Mouse (Mus musculus) intestine, embryonic 16.5 days (tissue): ENCODE measurements around the gene Erlin1. TPM values are rescaled to one million over a fixed set of nuclear protein-coding genes. Genes with fewer than 3 reads are reported as not detected.

Source experiments
- ATAC-seq: fragments of 200-750 bp; cut with Nextera tagmentation; 2 replicates; pipeline ENCODE4 v1.8.0; 2017; ENCODE audit warnings: moderate TSS enrichment, moderate library complexity
- H3K27ac ChIP-seq: fragments of 300-500 bp; sonication (generic); 2 replicates; pipeline ENCODE4 v1.5.1; 2014; ENCODE audit warnings: mild to moderate bottlenecking, low read length
- H3K27me3 ChIP-seq: fragments of 300-500 bp; sonication (generic); replicated peaks from 2 replicates; pipeline ENCODE4 v1.6.1; 2014; ENCODE audit warnings: low read length, control low read depth, mixed read lengths; ENCODE audit not compliant: control insufficient read depth, insufficient read depth
- H3K36me3 ChIP-seq: fragments of 300-500 bp; sonication (generic); 2 replicates; pipeline ENCODE4 v1.6.1; 2014; ENCODE audit warnings: low read length, control low read depth; ENCODE audit not compliant: control insufficient read depth, insufficient read depth
- H3K4me1 ChIP-seq: fragments of 300-500 bp; sonication (generic); 2 replicates; pipeline ENCODE4 v1.6.1; 2014; ENCODE audit warnings: low read length, control low read depth, mixed read lengths; ENCODE audit not compliant: control insufficient read depth, insufficient read depth
- H3K4me2 ChIP-seq: fragments of 300-500 bp; sonication (generic); 2 replicates; pipeline ENCODE4 v1.6.1; 2014; ENCODE audit warnings: low read depth, low read length, control low read depth
- H3K4me3 ChIP-seq: fragments of 300-500 bp; sonication (generic); 2 replicates; pipeline ENCODE4 v1.5.1; 2014; ENCODE audit warnings: mild to moderate bottlenecking, low read length
- H3K9ac ChIP-seq: fragments of 300-500 bp; sonication (generic); 2 replicates; pipeline ENCODE4 v1.6.1; 2014; ENCODE audit warnings: low read depth, low read length
- H3K9me3 ChIP-seq: fragments of 300-500 bp; sonication (generic); 2 replicates; pipeline ENCODE4 v1.6.1; 2016; ENCODE audit warnings: low read length, control low read depth; ENCODE audit not compliant: control insufficient read depth
- WGBS: fragments of 180-500 bp; shearing (Covaris S2); extraction: QIAGEN DNeasy Blood & Tissue Kit; methylation state at CpG from one replicate; pipeline ENCODE4 v1.1.7; 2014; 5-methylcytosine and 5-hydroxymethylcytosine counted together
- polyA plus RNA-seq: library from polyadenylated mRNA; unstranded; fragments of >200 nt; fragmentation: Nextera tagmentation; extraction: Ambion mirVana; gene quantifications from 2 replicates; pipeline ENCODE4 v1.2.1, GENCODE M21; 2015

Erlin1 gene
- polyA plus RNA-seq, 1 experiment from 2014 or later, result 43.9 TPM

GRCm38 (mm10) chr19:44042121-44042520, 27.5 kb downstream of the Erlin1 start:
- H3K4me1 ChIP-seq, result no peaks in the 10 kb centered on the region
- no peaks in the 10 kb centered on the region for H3K9me3 ChIP-seq
- WGBS, result 87% methylated on average over 5 of the region's 5 CpGs
- H3K4me3 ChIP-seq, result no peak overlapping the region
- H3K27me3 ChIP-seq, result no peaks in the 10 kb centered on the region
- H3K27ac ChIP-seq, result no peak overlapping the region
- ATAC-seq, result no peak
- no peak overlapping the region for H3K9ac ChIP-seq
- no peak overlapping the region for H3K4me2 ChIP-seq
- H3K36me3 ChIP-seq, result peaks cover 4% of the 10 kb centered on the region; the same call in 1 of the 2 replicates

GRCm38 (mm10) chr19:44033396-44033795, 36.2 kb downstream of the Erlin1 start:
- no peak overlapping the region for H3K4me3 ChIP-seq
- no peaks in the 10 kb centered on the region for H3K4me1 ChIP-seq
- H3K36me3 ChIP-seq, result no peaks in the 10 kb centered on the region
- H3K9ac ChIP-seq, result no peak overlapping the region
- no peaks in the 10 kb centered on the region for H3K27me3 ChIP-seq
- H3K9me3 ChIP-seq, result no peaks in the 10 kb centered on the region
- H3K27ac ChIP-seq, result no peak overlapping the region
- no peak overlapping the region for H3K4me2 ChIP-seq
- WGBS, result 93% methylated on average over 5 of the region's 5 CpGs
- no peak for ATAC-seq

DNA sequence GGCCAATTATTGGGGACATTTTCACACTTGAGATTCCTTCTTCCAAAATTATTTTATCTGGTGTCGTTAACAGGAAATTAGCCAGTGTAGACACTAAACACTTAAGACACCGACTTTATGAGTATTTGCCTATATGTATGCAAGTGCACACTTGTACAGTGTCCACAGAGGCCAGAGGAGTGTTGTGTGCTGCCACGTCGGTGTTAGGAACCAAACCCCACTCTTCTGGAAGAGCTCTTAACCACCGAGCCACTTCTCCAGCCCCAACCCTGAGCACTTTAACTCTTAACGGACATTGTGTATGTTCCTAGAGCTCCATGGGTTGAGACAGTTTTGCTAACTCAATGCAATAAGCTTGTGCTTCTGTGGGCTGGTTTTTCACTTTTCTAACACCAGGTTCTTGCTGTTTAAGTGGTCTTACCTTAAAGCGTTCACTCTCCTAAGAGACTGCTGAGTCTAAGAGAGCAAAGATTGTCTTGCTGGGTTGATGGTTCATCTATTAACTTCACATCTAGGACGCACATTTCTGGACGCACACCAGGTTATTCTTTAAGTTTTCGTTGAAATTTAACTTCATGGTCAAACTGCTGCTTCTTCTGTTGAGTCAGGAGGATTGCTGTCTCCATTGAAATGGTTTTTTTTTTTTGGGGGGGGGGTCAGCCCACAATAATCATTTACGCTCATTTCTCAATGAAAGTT, 37.4 kb downstream of the Erlin1 start:
- Histone ChIP-seq H3K4me3 (no peak overlapping the region), H3K36me3 (no peaks in the 10 kb centered on the region), H3K4me1 (no peaks in the 10 kb centered on the region), H3K9me3 (no peaks in the 10 kb centered on the region), H3K27me3 (no peaks in the 10 kb centered on the region), H3K27ac (no peak overlapping the region), H3K9ac (no peak overlapping the region), H3K4me2 (no peak overlapping the region)
- no peak for ATAC-seq
- 81% methylated on average over 11 of the region's 11 CpGs for whole genome bisulfite sequencing

DNA sequence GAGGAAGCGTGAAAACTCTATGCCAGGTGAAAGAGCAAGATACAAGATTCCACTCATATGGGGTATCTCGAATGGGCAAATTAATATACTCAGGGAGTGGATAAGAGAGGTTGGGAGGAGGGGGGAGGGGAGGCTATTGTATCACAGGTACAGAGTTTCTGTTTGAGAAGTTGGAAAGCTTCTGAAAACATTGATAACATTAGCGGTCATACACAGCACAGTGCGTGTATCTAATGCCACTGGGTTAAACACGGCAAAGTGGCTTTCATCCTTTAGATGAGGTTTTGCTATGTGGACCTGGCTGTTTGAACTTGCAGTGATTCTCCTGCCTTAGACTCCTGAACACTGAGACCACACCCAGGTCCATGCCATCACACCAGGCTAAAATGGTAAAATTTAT, 39.6 kb downstream of the Erlin1 start:
- no peaks in the 10 kb centered on the region for H3K27me3 ChIP-seq
- H3K9ac ChIP-seq, result no peak overlapping the region
- ATAC-seq, result no peak
- H3K36me3 ChIP-seq, result no peaks in the 10 kb centered on the region
- H3K4me3 ChIP-seq, result no peak overlapping the region
- WGBS, result 78% methylated on average over 5 of the region's 5 CpGs
- H3K4me2 ChIP-seq, result no peak overlapping the region
- no peaks in the 10 kb centered on the region for H3K4me1 ChIP-seq
- H3K27ac ChIP-seq, result no peak overlapping the region
- H3K9me3 ChIP-seq, result no peaks in the 10 kb centered on the region

DNA sequence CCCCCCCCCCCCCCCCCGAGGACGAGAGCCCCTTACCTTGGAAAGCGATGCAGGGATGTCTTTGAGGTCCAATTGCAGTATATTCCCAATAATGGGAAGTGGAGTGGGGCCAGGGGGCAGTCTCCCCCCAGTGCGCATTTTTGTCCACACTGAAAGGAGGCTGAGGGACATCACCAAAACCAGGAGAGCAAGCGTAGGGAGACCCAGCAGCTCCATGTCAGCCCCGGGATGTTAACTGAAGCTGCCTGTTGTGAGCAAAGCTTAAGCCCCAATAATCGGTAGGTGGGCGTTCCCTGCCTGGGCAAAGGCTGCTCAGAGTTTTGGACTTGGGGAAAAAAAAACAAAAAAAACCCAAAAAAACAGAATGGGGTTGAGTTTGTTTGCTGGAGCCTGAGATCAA, 40.6 kb downstream of the Erlin1 start, which contains the start of gene Cyp2c23:
Gene Cyp2c23, minus strand, starts transcription at position 237 of the 400 bp plus-strand sequence.
- Histone ChIP-seq H3K36me3 (no peaks in the 10 kb centered on the region), H3K4me3 (no peak within 1 kb of the TSS), H3K27me3 (no peaks in the 10 kb centered on the region), H3K9me3 (no peaks in the 10 kb centered on the region), H3K4me1 (no peaks in the 10 kb centered on the region), H3K4me2 (no peak within 1 kb of the TSS), H3K27ac (no peak within 1 kb of the TSS), H3K9ac (no peak within 1 kb of the TSS)
- no peak for ATAC-seq
- 79% methylated on average over 8 of the region's 8 CpGs for WGBS

GRCm38 (mm10) chr19:44026956-44027530, 42.5 kb downstream of the Erlin1 start:
- no peak overlapping the region for H3K4me2 ChIP-seq
- H3K9ac ChIP-seq, result no peak overlapping the region
- WGBS, result 66% methylated on average over 8 of the region's 8 CpGs
- H3K27ac ChIP-seq, result no peak overlapping the region
- ATAC-seq, result no peak
- no peaks in the 10 kb centered on the region for H3K9me3 ChIP-seq
- no peak overlapping the region for H3K4me3 ChIP-seq
- no peaks in the 10 kb centered on the region for H3K4me1 ChIP-seq
- H3K27me3 ChIP-seq, result no peaks in the 10 kb centered on the region
- no peaks in the 10 kb centered on the region for H3K36me3 ChIP-seq

DNA sequence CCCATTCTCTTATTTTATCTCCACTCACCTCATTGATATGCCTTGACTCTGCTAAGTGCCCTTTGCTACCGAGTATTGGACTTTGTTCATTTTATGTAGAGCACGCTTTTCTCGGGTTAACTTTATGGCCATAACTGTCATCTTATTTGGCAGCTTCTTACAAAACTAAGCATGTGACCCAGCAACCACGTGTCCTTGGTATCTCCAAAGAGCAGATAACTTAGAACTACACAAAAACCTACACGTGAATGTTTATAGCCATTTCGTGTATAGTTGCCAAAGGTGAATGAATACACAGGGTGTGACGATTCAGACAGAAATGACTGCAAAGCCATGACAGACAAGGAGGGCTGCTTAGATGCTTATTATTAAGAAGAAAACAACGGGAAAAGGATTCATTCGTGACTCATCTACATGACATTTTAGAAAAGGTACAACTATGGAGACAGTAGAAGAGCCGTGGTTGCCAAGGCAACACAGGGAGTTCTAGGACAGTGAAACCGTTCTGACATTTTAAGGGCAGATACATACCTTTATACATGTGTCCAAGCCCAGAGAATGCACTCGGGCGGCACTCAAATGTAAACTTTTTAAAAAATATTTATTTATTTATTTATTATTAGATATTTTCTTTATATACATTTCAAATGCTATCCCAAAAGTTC, 44.5 kb downstream of the Erlin1 start:
- ATAC-seq, result peak; percentile 86
- no peaks in the 10 kb centered on the region for H3K27me3 ChIP-seq
- H3K9me3 ChIP-seq, result no peaks in the 10 kb centered on the region
- no peaks in the 10 kb centered on the region for H3K4me1 ChIP-seq
- H3K36me3 ChIP-seq, result no peaks in the 10 kb centered on the region
- H3K27ac ChIP-seq, result no peak overlapping the region
- H3K4me2 ChIP-seq, result no peak overlapping the region
- no peak overlapping the region for H3K4me3 ChIP-seq
- WGBS, result 73% methylated on average over 13 of the region's 13 CpGs
- no peak overlapping the region for H3K9ac ChIP-seq

DNA sequence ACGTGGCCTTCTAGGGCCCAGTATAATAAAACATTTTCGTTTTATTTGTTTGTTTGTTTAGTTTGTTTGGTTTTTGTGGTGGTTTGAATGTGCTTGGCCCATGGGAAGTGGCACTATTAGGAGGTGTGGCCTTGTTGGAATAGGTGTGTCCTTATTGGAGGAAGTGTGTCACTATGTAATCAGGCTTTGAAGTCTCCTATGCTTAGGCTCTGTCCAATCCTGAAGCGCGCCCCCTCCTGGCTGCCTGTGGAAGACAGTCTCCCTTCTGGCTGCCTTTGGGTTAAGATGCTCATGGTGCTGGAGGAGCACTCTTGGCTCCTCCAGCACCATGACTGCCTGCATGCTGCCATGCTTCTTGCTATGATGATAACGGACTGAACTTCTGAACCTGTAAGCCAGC, 46.5 kb downstream of the Erlin1 start:
- H3K9ac ChIP-seq, result no peak overlapping the region
- no peaks in the 10 kb centered on the region for H3K4me1 ChIP-seq
- 61% methylated on average over 5 of the region's 5 CpGs for WGBS
- H3K27ac ChIP-seq, result no peak overlapping the region
- H3K36me3 ChIP-seq, result no peaks in the 10 kb centered on the region
- H3K9me3 ChIP-seq, result no peaks in the 10 kb centered on the region
- H3K4me3 ChIP-seq, result no peak overlapping the region
- no peaks in the 10 kb centered on the region for H3K27me3 ChIP-seq
- no peak for ATAC-seq
- no peak overlapping the region for H3K4me2 ChIP-seq

DNA sequence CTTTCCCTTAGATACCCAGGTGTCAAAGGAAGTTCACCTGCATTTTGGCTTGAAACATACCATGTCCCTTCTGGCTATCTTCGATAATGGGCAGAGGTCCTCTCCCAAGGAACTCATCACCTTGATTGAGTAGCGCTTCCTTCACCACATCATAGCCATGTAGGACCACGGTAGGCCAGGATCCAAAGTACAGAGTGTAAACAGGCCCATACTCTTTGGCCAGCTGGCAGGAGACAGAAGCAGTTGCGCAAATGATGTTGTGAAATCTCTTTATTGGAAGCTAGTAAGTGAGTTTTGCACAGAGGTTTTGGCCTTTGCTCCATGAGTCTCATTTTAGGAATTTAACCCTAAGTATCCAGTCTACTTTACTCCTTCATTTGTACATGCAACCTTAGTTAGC, 48.1 kb downstream of the Erlin1 start:
- Histone ChIP-seq H3K4me1 (no peaks in the 10 kb centered on the region), H3K9ac (no peak overlapping the region), H3K27ac (peak overlapping the region; percentile 58; the same call in 1 of the 2 replicates), H3K4me3 (no peak overlapping the region), H3K9me3 (no peaks in the 10 kb centered on the region), H3K36me3 (no peaks in the 10 kb centered on the region), H3K27me3 (no peaks in the 10 kb centered on the region), H3K4me2 (no peak overlapping the region)
- WGBS, result 67% methylated on average over 4 of the region's 4 CpGs
- ATAC-seq, result peak; percentile 71
